Mouse (Mus musculus) liver, embryonic 16.5 days (tissue): ENCODE results near the gene Sars. TPM values are rescaled to one million over a fixed set of nuclear protein-coding genes. Genes with fewer than 3 reads are reported as not detected.
A peak's percentile ranks its signal among the peaks of the same experiment; 100 is the strongest.

ENCODE experiments used
- ATAC-seq: fragments of 200-750 bp; cut with Nextera tagmentation; 2 replicates; pipeline ENCODE4 v1.8.0; 2017; ENCODE audit warnings: low read depth, mild to moderate bottlenecking, moderate number of reproducible peaks, moderate library complexity
- H3K27ac ChIP-seq: fragments of 300-500 bp; sonication (generic); 2 replicates; pipeline ENCODE4 v1.5.1; 2014; ENCODE audit warnings: mild to moderate bottlenecking, low read length
- H3K27me3 ChIP-seq: fragments of 300-500 bp; sonication (generic); 2 replicates; pipeline ENCODE4 v1.6.1; 2014; ENCODE audit warnings: low read depth, low read length, mixed read lengths; ENCODE audit not compliant: control insufficient read depth, insufficient read depth
- H3K36me3 ChIP-seq: fragments of 300-500 bp; sonication (generic); 2 replicates; pipeline ENCODE4 v1.6.1; 2014; ENCODE audit warnings: mild to moderate bottlenecking; ENCODE audit not compliant: control insufficient read depth, insufficient read depth
- H3K4me1 ChIP-seq: fragments of 300-500 bp; sonication (generic); 2 replicates; pipeline ENCODE4 v1.6.1; 2014; ENCODE audit warnings: low read depth, low read length, mixed read lengths; ENCODE audit not compliant: control insufficient read depth
- H3K4me2 ChIP-seq: fragments of 300-500 bp; sonication (generic); 2 replicates; pipeline ENCODE4 v1.6.1; 2014; ENCODE audit warnings: low read depth, low read length, mixed read lengths
- H3K4me3 ChIP-seq: fragments of 300-500 bp; sonication (generic); 2 replicates; pipeline ENCODE4 v1.5.1; 2014; ENCODE audit warnings: low read depth, mild to moderate bottlenecking, low read length
- H3K9ac ChIP-seq: fragments of 300-500 bp; sonication (generic); 2 replicates; pipeline ENCODE4 v1.6.1; 2014; ENCODE audit warnings: low read depth, low read length
- H3K9me3 ChIP-seq: fragments of 300-500 bp; sonication (generic); replicated peaks from 2 replicates; pipeline ENCODE4 v1.6.1; 2016; ENCODE audit warnings: low read length; ENCODE audit not compliant: control insufficient read depth
- WGBS: fragments of 180-500 bp; shearing (Covaris S2); extraction: QIAGEN DNeasy Blood & Tissue Kit; methylation state at CpG from one replicate; pipeline ENCODE4 v1.1.7; 2014; ENCODE audit not compliant: insufficient replicate concordance; 5-methylcytosine and 5-hydroxymethylcytosine counted together
- polyA plus RNA-seq: library from polyadenylated mRNA; unstranded; fragments of >200 nt; fragmentation: Nextera tagmentation; extraction: Ambion mirVana; gene quantifications from 2 replicates; pipeline ENCODE4 v1.2.1, GENCODE M21; 2015

Gene Sars
- polyA plus RNA-seq, 1 experiment from 2014 or later = 72.6 TPM

DNA sequence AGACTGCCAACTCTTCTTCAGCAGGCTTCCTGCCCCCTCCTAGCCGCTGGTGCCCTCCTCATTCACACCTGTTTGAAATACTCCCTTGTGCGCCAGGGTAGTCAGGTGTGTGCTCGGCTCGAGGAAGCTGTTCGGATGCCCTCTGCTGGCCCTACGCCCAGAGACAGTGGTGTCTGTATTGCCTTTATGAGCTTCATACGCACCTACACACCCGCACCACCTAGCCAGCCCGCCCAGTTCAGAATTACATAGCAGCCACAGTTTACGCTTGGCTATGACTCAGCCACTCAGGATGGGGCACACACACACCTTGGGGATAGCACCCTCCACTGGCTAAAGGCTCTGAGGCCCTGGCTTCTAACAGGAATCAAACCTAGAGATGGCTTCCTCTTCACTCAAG lies 13.9 kb upstream of the Sars start:
- peak overlapping the region; percentile 43 for H3K4me2 ChIP-seq
- 0 out of 2 replicates have a peak overlapping the region, but pooled peaks have one; percentile 4 for H3K4me3 ChIP-seq
- 34% methylated on average over 10 of the region's 10 CpGs for WGBS
- no peak overlapping the region for H3K9ac ChIP-seq
- ATAC-seq = peak; percentile 39; the same call in 1 of the 2 replicates
- H3K9me3 ChIP-seq = no peaks in the 10 kb centered on the region
- H3K27me3 ChIP-seq = no peaks in the 10 kb centered on the region
- H3K36me3 ChIP-seq = no peaks in the 10 kb centered on the region
- H3K4me1 ChIP-seq = no peaks in the 10 kb centered on the region
- no peak overlapping the region for H3K27ac ChIP-seq

DNA sequence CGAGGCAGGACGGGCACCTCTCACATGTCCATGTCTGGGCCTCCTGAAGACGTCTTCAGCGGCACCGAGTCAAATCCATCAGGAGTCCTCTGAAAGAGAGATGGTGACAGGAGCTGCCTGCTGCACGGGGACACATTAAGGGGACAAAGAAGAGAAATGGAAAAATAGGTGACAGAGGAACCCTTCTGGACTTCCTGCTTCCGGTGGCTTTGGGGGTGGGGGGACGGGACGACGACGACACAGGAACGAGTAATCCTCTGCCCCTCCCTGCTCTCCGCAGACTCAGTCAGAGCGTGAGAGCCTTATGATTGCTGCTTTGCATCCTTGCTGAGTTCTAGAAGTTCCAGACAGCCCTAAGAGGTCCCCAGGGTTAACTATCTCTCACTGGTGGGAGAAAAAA lies 13.4 kb upstream of the Sars start:
- Histone ChIP-seq H3K27ac (no peak overlapping the region), H3K4me2 (peak overlapping the region; percentile 43), H3K9ac (no peak overlapping the region), H3K36me3 (no peaks in the 10 kb centered on the region), H3K4me3 (0 out of 2 replicates have a peak overlapping the region, but pooled peaks have one; percentile 4), H3K4me1 (no peaks in the 10 kb centered on the region), H3K9me3 (no peaks in the 10 kb centered on the region), H3K27me3 (no peaks in the 10 kb centered on the region)
- ATAC-seq = no peak
- WGBS = 35% methylated on average over 14 of the region's 14 CpGs

DNA sequence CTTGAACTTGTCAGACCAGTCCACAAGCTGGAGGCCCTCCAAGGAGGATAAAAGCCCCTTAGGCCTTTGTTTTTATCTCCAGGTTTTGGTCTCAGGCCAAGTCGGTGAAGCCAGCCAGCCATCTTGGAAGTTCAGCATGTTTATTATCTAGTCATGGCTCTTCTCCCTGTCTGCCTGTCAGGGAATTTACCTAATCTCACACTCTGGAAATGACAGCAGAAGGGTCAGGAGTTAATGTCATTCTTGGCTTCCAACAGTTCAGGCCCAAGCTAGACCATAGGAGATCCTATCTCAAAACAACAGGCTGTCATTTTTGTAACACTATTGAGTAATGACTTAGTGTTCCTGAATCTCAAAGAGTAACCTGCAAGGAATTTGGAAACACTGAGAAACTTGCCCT lies 9.2 kb upstream of the Sars start:
- ATAC-seq = no peak
- Histone ChIP-seq H3K27ac (no peak overlapping the region), H3K9me3 (no peaks in the 10 kb centered on the region), H3K4me2 (no peak overlapping the region), H3K27me3 (no peaks in the 10 kb centered on the region), H3K4me1 (no peaks in the 10 kb centered on the region), H3K36me3 (no peaks in the 10 kb centered on the region), H3K9ac (no peak overlapping the region), H3K4me3 (no peak overlapping the region)
- 53% methylated on average over 1 of the region's 1 CpGs for WGBS

- no peak overlapping the region for H3K4me2 ChIP-seq
- H3K4me3 ChIP-seq = no peak overlapping the region
- H3K36me3 ChIP-seq = no peaks in the 10 kb centered on the region
- no peak overlapping the region for H3K27ac ChIP-seq
- no peaks in the 10 kb centered on the region for H3K4me1 ChIP-seq
- no peaks in the 10 kb centered on the region for H3K27me3 ChIP-seq
- no peaks in the 10 kb centered on the region for H3K9me3 ChIP-seq
- H3K9ac ChIP-seq = no peak overlapping the region
- 57% methylated on average over 2 of the region's 2 CpGs for WGBS
- ATAC-seq = no peak
Observed at GRCm38 (mm10) chr3:108451969-108452368, 7.0 kb upstream of the Sars start.

DNA sequence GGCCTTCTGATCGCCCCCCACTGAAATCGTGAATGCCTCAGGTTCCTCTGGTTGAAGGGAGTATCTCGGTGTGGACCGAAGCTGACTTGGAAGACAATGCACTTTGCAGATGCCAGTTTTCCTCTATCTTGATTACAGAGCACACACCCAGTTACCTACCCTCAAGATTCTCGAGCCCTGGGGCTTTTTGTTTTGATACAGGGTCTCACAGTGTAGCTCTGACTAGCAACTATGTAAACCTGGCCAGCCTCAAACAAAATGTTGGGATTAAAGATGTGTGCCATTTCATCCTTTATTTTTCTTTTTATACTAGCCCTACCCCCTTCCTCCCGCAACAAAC lies 327 bp upstream of the Sars start:
- Histone ChIP-seq H3K27ac (peak overlapping the region; percentile 62), H3K4me1 (peaks cover 19% of the 10 kb centered on the region), H3K36me3 (no peaks in the 10 kb centered on the region; the same call in none of the 2 replicates), H3K9ac (peak overlapping the region; percentile 62), H3K9me3 (no peaks in the 10 kb centered on the region), H3K4me3 (peak overlapping the region; percentile 66), H3K27me3 (no peaks in the 10 kb centered on the region), H3K4me2 (peak overlapping the region; percentile 73)
- 13% methylated on average over 6 of the region's 6 CpGs for WGBS
- peak; percentile 1 for ATAC-seq

DNA sequence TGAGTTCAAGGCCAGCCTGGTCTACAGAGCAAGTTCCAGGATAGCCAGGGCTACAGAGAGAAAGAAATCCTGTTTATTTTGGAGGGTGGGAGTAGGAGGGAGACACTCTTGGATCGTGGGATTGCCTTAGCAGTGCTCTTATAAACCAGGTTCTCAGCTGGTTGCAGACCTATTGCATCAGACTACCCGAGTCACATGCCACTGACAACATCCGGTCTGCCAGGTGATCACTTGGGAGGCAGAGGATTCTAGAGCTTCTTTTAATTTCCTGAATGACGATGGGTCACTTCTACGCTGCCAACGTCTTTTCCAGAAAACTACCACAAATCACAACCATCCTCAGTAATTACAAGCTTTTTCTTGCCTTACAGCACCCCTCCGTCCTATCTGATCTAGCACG lies 980 bp downstream of the Sars start:
- peak overlapping the region; percentile 66 for H3K4me3 ChIP-seq
- ATAC-seq = peak; percentile 71
- peaks cover 19% of the 10 kb centered on the region for H3K4me1 ChIP-seq
- peak overlapping the region; percentile 66 for H3K9ac ChIP-seq
- peak overlapping the region; percentile 90 for H3K27ac ChIP-seq
- H3K27me3 ChIP-seq = no peaks in the 10 kb centered on the region
- no peaks in the 10 kb centered on the region for H3K9me3 ChIP-seq
- 3% methylated on average over 8 of the region's 8 CpGs for WGBS
- peak overlapping the region; percentile 73 for H3K4me2 ChIP-seq
- H3K36me3 ChIP-seq = no peaks in the 10 kb centered on the region; the same call in none of the 2 replicates

DNA sequence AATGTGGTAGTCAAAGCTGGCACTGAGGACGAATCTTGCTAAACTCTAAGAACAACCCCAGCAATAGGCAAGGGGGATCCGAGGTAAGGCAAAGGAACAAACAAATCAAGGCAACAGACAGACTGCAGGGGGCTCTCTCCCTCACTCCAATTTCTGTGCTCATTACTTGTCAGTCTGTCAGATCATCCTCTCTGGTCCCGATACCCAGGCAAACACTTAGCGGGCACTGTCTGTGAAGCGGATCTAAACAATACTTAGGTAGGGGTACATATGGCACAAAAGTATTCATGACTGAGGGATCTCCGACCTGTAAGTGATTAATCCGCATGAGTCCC lies 8.7 kb downstream of the Sars start:
- 83% methylated on average over 7 of the region's 7 CpGs for WGBS

GRCm38 (mm10) chr3:108435701-108436379 lies 9.2 kb downstream of the Sars start:
- WGBS = 81% methylated on average over 17 of the region's 17 CpGs
- peak; percentile 30; the same call in 1 of the 2 replicates for ATAC-seq

More for the DNA sequence above, 8.7 kb downstream of the Sars start:
- no peak overlapping the region for H3K9ac ChIP-seq
- H3K36me3 ChIP-seq = peaks cover 50% of the 10 kb centered on the region
- no peaks in the 10 kb centered on the region for H3K9me3 ChIP-seq
- H3K27me3 ChIP-seq = no peaks in the 10 kb centered on the region
- ATAC-seq = no peak
- H3K27ac ChIP-seq = no peak overlapping the region
- peaks cover 2% of the 10 kb centered on the region; the same call in 1 of the 2 replicates for H3K4me1 ChIP-seq
- H3K4me2 ChIP-seq = no peak overlapping the region
- H3K4me3 ChIP-seq = no peak overlapping the region

GRCm38 (mm10) chr3:108433881-108434495 lies 11.0 kb downstream of the Sars start:
- no peaks in the 10 kb centered on the region for H3K4me1 ChIP-seq
- no peak overlapping the region for H3K27ac ChIP-seq
- no peak overlapping the region for H3K4me2 ChIP-seq
- ATAC-seq = no peak
- no peak overlapping the region for H3K9ac ChIP-seq
- H3K36me3 ChIP-seq = peaks cover 68% of the 10 kb centered on the region
- no peak overlapping the region for H3K4me3 ChIP-seq
- no peaks in the 10 kb centered on the region for H3K9me3 ChIP-seq
- H3K27me3 ChIP-seq = no peaks in the 10 kb centered on the region
- 78% methylated on average over 19 of the region's 19 CpGs for WGBS

More at GRCm38 (mm10) chr3:108435701-108436379, 9.2 kb downstream of the Sars start:
- H3K9me3 ChIP-seq = no peaks in the 10 kb centered on the region
- H3K27me3 ChIP-seq = no peaks in the 10 kb centered on the region
- no peak overlapping the region for H3K9ac ChIP-seq
- peaks cover under 1% of the 10 kb centered on the region; the same call in 1 of the 2 replicates for H3K4me1 ChIP-seq
- peaks cover 55% of the 10 kb centered on the region for H3K36me3 ChIP-seq
- H3K27ac ChIP-seq = no peak overlapping the region
- no peak overlapping the region for H3K4me2 ChIP-seq
- H3K4me3 ChIP-seq = no peak overlapping the region
